Mouse (Mus musculus) midbrain, embryonic 12.5 days (tissue): Measurements from ENCODE around the gene Thsd4. TPM values are rescaled to one million over a fixed set of nuclear protein-coding genes. Genes with fewer than 3 reads are reported as not detected.
A peak's percentile ranks its signal among the peaks of the same experiment; 100 is the strongest.

Experiments
- ATAC-seq: fragments of 200-750 bp; cut with Nextera tagmentation; 2 replicates; pipeline ENCODE4 v1.8.0; 2017; ENCODE audit warnings: low read depth, moderate TSS enrichment, moderate library complexity; ENCODE audit not compliant: low FRiP score
- H3K27ac ChIP-seq: fragments of 300-500 bp; sonication (generic); replicated peaks from 2 replicates; pipeline ENCODE4 v1.5.1; 2016; ENCODE audit warnings: mild to moderate bottlenecking
- H3K27me3 ChIP-seq: fragments of 300-500 bp; sonication (generic); 2 replicates; pipeline ENCODE4 v1.6.1; 2016; ENCODE audit warnings: mild to moderate bottlenecking
- H3K36me3 ChIP-seq: fragments of 300-500 bp; sonication (generic); 2 replicates; pipeline ENCODE4 v1.6.1; 2016
- H3K4me1 ChIP-seq: fragments of 300-500 bp; sonication (generic); 2 replicates; pipeline ENCODE4 v1.6.1; 2016
- H3K4me2 ChIP-seq: fragments of 300-500 bp; sonication (generic); replicated peaks from 2 replicates; pipeline ENCODE4 v1.6.1; 2016; ENCODE audit warnings: mild to moderate bottlenecking, moderate library complexity
- H3K4me3 ChIP-seq: fragments of 300-500 bp; sonication (generic); 2 replicates; pipeline ENCODE4 v1.5.1; 2016; ENCODE audit warnings: mild to moderate bottlenecking
- H3K9ac ChIP-seq: fragments of 300-500 bp; sonication (generic); replicated peaks from 2 replicates; pipeline ENCODE4 v1.6.1; 2016; ENCODE audit warnings: mild to moderate bottlenecking, moderate library complexity
- H3K9me3 ChIP-seq: fragments of 300-500 bp; sonication (generic); 2 replicates; pipeline ENCODE4 v1.6.1; 2016; ENCODE audit warnings: mild to moderate bottlenecking
- WGBS: fragments of 180-500 bp; shearing (Covaris S2); methylation state at CpG from one replicate; pipeline ENCODE4 v1.1.7; 2016; 5-methylcytosine and 5-hydroxymethylcytosine counted together
- polyA plus RNA-seq: library from polyadenylated mRNA; unstranded; fragments of >200 nt; fragmentation: Nextera tagmentation; extraction: Ambion mirVana; gene quantifications from 2 replicates; pipeline ENCODE4 v1.2.1, GENCODE M21; 2016

Thsd4 gene
- polyA plus RNA-seq, 1 experiment from 2014 or later, result 12.8 TPM

GRCm38 (mm10) chr9:60269807-60270206, 252.0 kb downstream of the Thsd4 start:
- Histone ChIP-seq H3K4me3 (no peak overlapping the region), H3K27me3 (peaks cover 5% of the 10 kb centered on the region; the same call in 1 of the 2 replicates), H3K9me3 (no peaks in the 10 kb centered on the region), H3K4me1 (peaks cover 40% of the 10 kb centered on the region), H3K27ac (no peak overlapping the region), H3K9ac (no peak overlapping the region), H3K4me2 (no peak overlapping the region), H3K36me3 (no peaks in the 10 kb centered on the region)
- ATAC-seq, result no peak
- WGBS, result 87% methylated on average over 5 of the region's 5 CpGs

GRCm38 (mm10) chr9:60267273-60267626, 254.6 kb downstream of the Thsd4 start:
- peak overlapping the region; percentile 83 for H3K27ac ChIP-seq
- no peak overlapping the region for H3K9ac ChIP-seq
- 22% methylated on average over 5 of the region's 5 CpGs for WGBS
- peaks cover 37% of the 10 kb centered on the region for H3K4me1 ChIP-seq
- H3K9me3 ChIP-seq, result no peaks in the 10 kb centered on the region
- ATAC-seq, result no peak; the same call in 1 of the 2 replicates
- peaks cover 17% of the 10 kb centered on the region for H3K27me3 ChIP-seq
- no peak overlapping the region for H3K4me3 ChIP-seq
- H3K36me3 ChIP-seq, result no peaks in the 10 kb centered on the region
- peak overlapping the region; percentile 0; the same call in 1 of the 2 replicates for H3K4me2 ChIP-seq

GRCm38 (mm10) chr9:60266583-60267272, 255.1 kb downstream of the Thsd4 start:
- no peak overlapping the region for H3K9ac ChIP-seq
- peaks cover 22% of the 10 kb centered on the region for H3K27me3 ChIP-seq
- peak overlapping the region; percentile 0; the same call in 1 of the 2 replicates for H3K4me2 ChIP-seq
- no peaks in the 10 kb centered on the region for H3K36me3 ChIP-seq
- H3K4me3 ChIP-seq, result no peak overlapping the region
- peaks cover 37% of the 10 kb centered on the region for H3K4me1 ChIP-seq
- 14% methylated on average over 15 of the region's 15 CpGs for WGBS
- peak; percentile 87 for ATAC-seq
- peak overlapping the region; percentile 83 for H3K27ac ChIP-seq
- no peaks in the 10 kb centered on the region for H3K9me3 ChIP-seq

GRCm38 (mm10) chr9:60264586-60265325, 257.1 kb downstream of the Thsd4 start:
- H3K27ac ChIP-seq, result peak overlapping the region; percentile 40; the same call in 1 of the 2 replicates
- peaks cover 28% of the 10 kb centered on the region for H3K27me3 ChIP-seq
- no peak for ATAC-seq
- no peak overlapping the region for H3K4me3 ChIP-seq
- no peak overlapping the region for H3K4me2 ChIP-seq
- no peak overlapping the region for H3K9ac ChIP-seq
- H3K36me3 ChIP-seq, result no peaks in the 10 kb centered on the region
- H3K9me3 ChIP-seq, result no peaks in the 10 kb centered on the region
- WGBS, result 74% methylated on average over 10 of the region's 10 CpGs
- peaks cover 37% of the 10 kb centered on the region for H3K4me1 ChIP-seq

GRCm38 (mm10) chr9:60262515-60263140, 259.2 kb downstream of the Thsd4 start:
- peaks cover 33% of the 10 kb centered on the region for H3K27me3 ChIP-seq
- no peak overlapping the region for H3K9ac ChIP-seq
- peaks cover 30% of the 10 kb centered on the region for H3K4me1 ChIP-seq
- no peak overlapping the region for H3K4me2 ChIP-seq
- 80% methylated on average over 6 of the region's 6 CpGs for WGBS
- H3K4me3 ChIP-seq, result no peak overlapping the region
- H3K9me3 ChIP-seq, result no peaks in the 10 kb centered on the region
- ATAC-seq, result no peak
- no peaks in the 10 kb centered on the region for H3K36me3 ChIP-seq
- no peak overlapping the region for H3K27ac ChIP-seq

GRCm38 (mm10) chr9:60259626-60260025, 262.2 kb downstream of the Thsd4 start:
- Histone ChIP-seq H3K27ac (no peak overlapping the region), H3K4me1 (peaks cover 2% of the 10 kb centered on the region; the same call in 1 of the 2 replicates), H3K4me3 (no peak overlapping the region), H3K9ac (no peak overlapping the region), H3K27me3 (peaks cover 33% of the 10 kb centered on the region), H3K36me3 (no peaks in the 10 kb centered on the region), H3K4me2 (no peak overlapping the region), H3K9me3 (no peaks in the 10 kb centered on the region)
- WGBS, result 77% methylated on average over 13 of the region's 13 CpGs
- no peak for ATAC-seq

- no peak overlapping the region for H3K9ac ChIP-seq
- H3K27ac ChIP-seq, result no peak overlapping the region
- 68% methylated on average over 3 of the region's 3 CpGs for WGBS
- no peaks in the 10 kb centered on the region for H3K27me3 ChIP-seq
- H3K9me3 ChIP-seq, result no peaks in the 10 kb centered on the region
- no peaks in the 10 kb centered on the region; the same call in 1 of the 2 replicates for H3K4me1 ChIP-seq
- no peaks in the 10 kb centered on the region for H3K36me3 ChIP-seq
- no peak overlapping the region for H3K4me3 ChIP-seq
- no peak for ATAC-seq
- no peak overlapping the region for H3K4me2 ChIP-seq
Observed at GRCm38 (mm10) chr9:60251765-60252164, 270.1 kb downstream of the Thsd4 start.

GRCm38 (mm10) chr9:60250403-60250802, 271.4 kb downstream of the Thsd4 start:
- Histone ChIP-seq H3K9ac (no peak overlapping the region), H3K36me3 (no peaks in the 10 kb centered on the region), H3K9me3 (no peaks in the 10 kb centered on the region), H3K4me1 (no peaks in the 10 kb centered on the region; the same call in 1 of the 2 replicates), H3K27me3 (0 out of 2 replicates have a peak, but pooled peaks cover 5% of the 10 kb centered on the region), H3K27ac (no peak overlapping the region), H3K4me3 (no peak overlapping the region), H3K4me2 (no peak overlapping the region)
- no peak for ATAC-seq

GRCm38 (mm10) chr9:60247998-60248397, 273.8 kb downstream of the Thsd4 start:
- Histone ChIP-seq H3K27ac (no peak overlapping the region), H3K9me3 (no peaks in the 10 kb centered on the region), H3K4me1 (no peaks in the 10 kb centered on the region; the same call in 1 of the 2 replicates), H3K4me3 (no peak overlapping the region), H3K36me3 (no peaks in the 10 kb centered on the region), H3K9ac (no peak overlapping the region), H3K4me2 (no peak overlapping the region), H3K27me3 (peaks cover 11% of the 10 kb centered on the region; the same call in 1 of the 2 replicates)
- WGBS, result 82% methylated on average over 3 of the region's 3 CpGs
- no peak for ATAC-seq

- no peak overlapping the region for H3K4me2 ChIP-seq
- no peak overlapping the region for H3K4me3 ChIP-seq
- no peaks in the 10 kb centered on the region for H3K9me3 ChIP-seq
- 2% methylated on average over 5 of the region's 5 CpGs for WGBS
- peaks cover 11% of the 10 kb centered on the region; the same call in 1 of the 2 replicates for H3K27me3 ChIP-seq
- no peak for ATAC-seq
- H3K36me3 ChIP-seq, result no peaks in the 10 kb centered on the region
- H3K27ac ChIP-seq, result no peak overlapping the region
- no peaks in the 10 kb centered on the region; the same call in 1 of the 2 replicates for H3K4me1 ChIP-seq
- no peak overlapping the region for H3K9ac ChIP-seq
Observed at GRCm38 (mm10) chr9:60244943-60245342, 276.9 kb downstream of the Thsd4 start.

- Histone ChIP-seq H3K36me3 (no peaks in the 10 kb centered on the region), H3K4me2 (no peak overlapping the region), H3K9ac (no peak overlapping the region), H3K27me3 (peaks cover 11% of the 10 kb centered on the region; the same call in 1 of the 2 replicates), H3K27ac (no peak overlapping the region), H3K9me3 (no peaks in the 10 kb centered on the region), H3K4me3 (no peak overlapping the region), H3K4me1 (no peaks in the 10 kb centered on the region)
- WGBS, result 61% methylated on average over 6 of the region's 6 CpGs
- no peak for ATAC-seq
Observed at GRCm38 (mm10) chr9:60243503-60243902, 278.3 kb downstream of the Thsd4 start.

GRCm38 (mm10) chr9:60237667-60238066, 284.2 kb downstream of the Thsd4 start:
- no peaks in the 10 kb centered on the region for H3K27me3 ChIP-seq

More at GRCm38 (mm10) chr9:60237667-60238066, 284.2 kb downstream of the Thsd4 start:
- ATAC-seq, result no peak
- Histone ChIP-seq H3K27ac (no peak overlapping the region), H3K36me3 (no peaks in the 10 kb centered on the region), H3K4me3 (no peak overlapping the region), H3K9me3 (no peaks in the 10 kb centered on the region), H3K4me2 (no peak overlapping the region), H3K9ac (no peak overlapping the region), H3K4me1 (0 out of 2 replicates have a peak, but pooled peaks cover under 1% of the 10 kb centered on the region)
- WGBS, result 32% methylated on average over 4 of the region's 4 CpGs
